Mouse (Mus musculus) stomach, postnatal 0 days (tissue): ENCODE data around the gene Dhx8.

Experiments used
- CTCF ChIP-seq: IDR thresholded peaks from 2 replicates; pipeline ENCODE4 v1.5.1; 2016; ENCODE audit warnings: antibody characterized with exemption, low read depth, mild to moderate bottlenecking, moderate library complexity
- EP300 ChIP-seq: optimal IDR thresholded peaks from 2 replicates; pipeline ENCODE3; 2016; ENCODE audit warnings: antibody characterized with exemption

- TF ChIP-seq CTCF (no peak), EP300 (no peak)
These were observed 64.6 kb downstream of the Dhx8 start for GRCm38 (mm10) chr11:101797355-101797754.
